Mouse (Mus musculus) adrenal gland, adult 18-20 months (tissue): Measurements from ENCODE around the gene Vmn1r119. TPM values are rescaled to one million over a fixed set of nuclear protein-coding genes. Genes with fewer than 3 reads are reported as not detected.
"Not testable (repeated sequence)": the region's sequence is repeated elsewhere in the genome, so short reads cannot be mapped to it uniquely, and the experiment has no call there.

Experiments used
- DNase-seq, 2 experiments: peaks; one replicate each; pipeline ENCODE4 v3.0.0; 2021 to 2022; ENCODE audit warnings: low spot score in 2 of 2
- long read RNA-seq, 2 experiments: library from polyadenylated mRNA; stranded (forward); transcript quantifications; one replicate each; pipeline ENCODE4 v2.0.0; 2021
- total RNA-seq, 2 experiments: library from RNA; stranded (reverse); gene quantifications; 1 replicate in 1 of 2; 2 replicates in 1 of 2; pipeline ENCODE4 v1.2.3; 2021

Gene Vmn1r119
- not detected for total RNA-seq
- long read RNA-seq, experiment 1: 0 reads
- long read RNA-seq, experiment 2: 0 reads

GRCm38 (mm10) chr7:21012355-21012754 is at the start of gene Vmn1r119:
Gene Vmn1r119 (minus strand): TSS chr7:21012455.
- DNase-seq: not testable (repeated sequence)

GRCm38 (mm10) chr7:21053684-21054083 is 41.4 kb upstream of the Vmn1r119 start, which contains the start of gene Vmn1r120:
Gene Vmn1r120 (minus strand): TSS chr7:21053784.
- DNase-seq: not testable (repeated sequence)

Other genes starting within 250 kb of the Vmn1r119 start
- gene Vmn1r112, start 241.3 kb downstream of the Vmn1r119 start, total RNA-seq: not detected
- not detected for gene Vmn1r113, start 225.2 kb downstream of the Vmn1r119 start, total RNA-seq
- gene Vmn1r114, start 200.3 kb downstream of the Vmn1r119 start, total RNA-seq: not detected
- gene Vmn1r115, start 167.5 kb downstream of the Vmn1r119 start, total RNA-seq: not detected
- gene Vmn1r116, start 140.2 kb downstream of the Vmn1r119 start, total RNA-seq: not detected
- not detected for gene Vmn1r117, start 128.3 kb downstream of the Vmn1r119 start, total RNA-seq
- not detected for gene Vmn1r118, start 100.1 kb downstream of the Vmn1r119 start, total RNA-seq
- gene Vmn1r120, start 41.3 kb upstream of the Vmn1r119 start, total RNA-seq: not detected
- not detected for gene Vmn1r121, start 86.1 kb upstream of the Vmn1r119 start, total RNA-seq
- gene Vmn1r122, start 121.7 kb upstream of the Vmn1r119 start, total RNA-seq: not detected
- not detected for gene Vmn1r123, start 149.7 kb upstream of the Vmn1r119 start, total RNA-seq
- not detected for gene Gm5157, start 178.0 kb upstream of the Vmn1r119 start, total RNA-seq
- not detected for gene Vmn1r124, start 248.2 kb upstream of the Vmn1r119 start, total RNA-seq